Mouse (Mus musculus) left cerebral cortex, adult 11 months (tissue): Measurements from ENCODE around the gene Dcaf4.

Experiments
- DNase-seq: peaks from one replicate; pipeline ENCODE4 v3.0.0; 2022; ENCODE audit warnings: low spot score

Gene Dcaf4

DNA sequence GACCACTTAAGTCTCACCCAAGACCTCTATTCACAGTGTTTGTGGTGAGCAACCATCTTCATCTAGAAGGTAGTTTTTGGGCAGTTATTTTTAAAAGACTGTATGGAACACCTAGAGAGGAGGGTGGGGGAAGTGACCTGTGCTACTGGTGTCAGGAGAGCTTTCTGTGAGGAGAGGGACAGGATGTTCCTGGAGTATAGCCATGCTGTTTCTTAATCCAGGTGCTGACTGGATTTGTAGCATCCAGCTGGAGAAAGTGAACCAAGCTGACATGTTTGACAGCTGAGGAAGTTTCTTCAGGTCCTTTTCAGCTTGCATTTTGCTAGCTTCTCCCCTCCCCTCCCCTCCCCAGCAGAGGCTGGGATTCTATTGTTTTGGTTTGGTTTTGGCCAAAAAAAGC lies 24.5 kb downstream of the Dcaf4 start:
- no peak for DNase-seq

DNA sequence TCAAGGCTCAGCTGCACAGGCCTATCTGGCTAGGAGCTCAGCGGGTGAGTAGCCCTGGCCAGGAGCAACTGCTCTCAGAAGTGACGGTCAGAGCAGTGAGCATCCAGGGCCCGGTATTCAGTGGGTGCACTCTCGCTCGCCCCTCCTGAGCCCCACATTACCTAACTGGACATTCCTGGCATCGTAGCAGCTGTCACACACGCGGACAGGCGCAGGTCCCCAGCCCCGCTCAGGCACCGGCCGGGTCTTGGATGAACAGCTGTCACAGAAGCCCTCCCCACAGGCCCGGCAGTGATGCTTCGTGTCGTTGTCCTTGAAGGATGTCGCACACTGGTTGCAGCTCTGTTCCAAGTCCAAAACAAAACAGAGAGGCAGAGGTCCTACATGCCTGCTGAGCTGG lies 31.0 kb downstream of the Dcaf4 start:
- no peak for DNase-seq

DNA sequence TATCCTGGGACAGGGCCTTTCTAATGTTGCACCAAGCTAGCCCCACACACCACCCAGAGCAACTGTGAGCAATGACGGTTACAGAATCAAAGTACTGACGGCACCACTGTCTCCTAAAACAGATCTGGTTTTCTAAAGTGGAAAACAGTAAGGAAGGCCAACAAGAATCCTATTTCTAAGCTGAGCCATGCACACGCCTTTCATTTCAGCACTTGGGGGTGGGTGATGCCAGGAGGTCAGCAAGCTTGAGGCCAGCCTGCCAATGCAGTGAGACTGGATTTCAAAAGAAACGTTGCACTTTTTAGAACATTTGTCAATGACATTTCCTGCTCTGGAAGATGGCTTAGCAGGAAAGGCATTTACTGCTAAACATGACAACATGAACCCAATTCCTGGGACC lies 33.5 kb downstream of the Dcaf4 start:
- DNase-seq, result no peak

GRCm38 (mm10) chr12:83555605-83556004 lies 35.3 kb downstream of the Dcaf4 start:
- no peak for DNase-seq

GRCm38 (mm10) chr12:83558496-83558895 lies 38.2 kb downstream of the Dcaf4 start:
- DNase-seq, result no peak

DNA sequence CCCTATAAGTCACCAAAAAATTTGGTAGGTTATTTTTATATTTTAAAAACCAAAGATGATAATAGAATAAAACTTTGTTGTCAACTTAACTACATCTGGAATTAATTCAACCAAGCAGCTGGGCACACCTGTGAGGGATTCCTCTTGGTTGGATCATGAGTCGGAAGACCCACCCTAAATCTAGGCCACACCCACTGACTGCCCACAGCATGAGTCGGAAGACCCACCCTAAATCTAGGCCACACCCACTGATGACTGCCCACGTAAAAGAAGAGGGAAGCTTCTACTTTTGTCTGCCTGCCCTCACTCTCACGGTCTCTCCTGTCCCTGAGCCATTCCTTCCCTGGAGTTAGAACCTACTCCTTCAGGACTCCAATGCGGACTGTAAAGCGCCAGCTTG lies 39.9 kb downstream of the Dcaf4 start:
- DNase-seq, result no peak

DNA sequence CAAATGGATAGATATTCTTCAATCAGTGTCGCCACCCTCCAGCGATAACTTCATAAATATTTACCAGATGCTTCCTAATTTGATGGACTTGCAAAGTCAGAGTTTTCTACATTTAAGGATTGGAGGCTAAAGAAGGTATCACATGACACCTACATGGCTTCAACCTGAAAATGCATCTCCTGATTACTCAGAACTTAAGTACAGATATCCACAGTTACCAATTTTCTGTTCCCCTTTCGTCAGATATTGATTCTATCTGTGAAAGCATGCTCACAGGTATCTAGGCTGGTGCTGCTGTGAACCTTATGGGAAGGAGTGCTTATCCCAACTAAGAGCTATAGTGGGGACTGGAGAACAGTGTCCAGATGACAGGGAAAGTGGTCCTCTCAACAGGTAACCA lies 42.3 kb downstream of the Dcaf4 start:
- DNase-seq, result no peak

- DNase-seq, result no peak
Measured at GRCm38 (mm10) chr12:83569866-83570265, 49.6 kb downstream of the Dcaf4 start.

DNA sequence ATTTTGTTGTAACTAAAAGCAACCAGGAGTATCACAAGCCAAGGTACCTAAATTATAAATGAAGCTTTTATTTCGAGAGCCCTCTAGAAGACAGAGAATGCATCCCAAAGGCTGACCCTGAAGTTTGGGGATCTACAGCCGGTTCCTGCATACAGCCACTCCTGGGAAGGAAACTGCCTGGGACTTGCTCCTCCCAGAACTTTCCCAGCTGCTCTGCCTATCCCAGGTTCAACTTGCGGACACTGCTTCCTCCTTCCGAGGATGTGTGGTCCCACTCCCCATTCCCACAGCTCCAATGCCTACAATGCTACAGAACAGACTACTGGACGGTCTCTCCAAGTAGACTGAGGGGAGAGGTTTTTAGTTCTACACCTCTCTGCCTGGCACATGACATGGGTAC lies 52.5 kb downstream of the Dcaf4 start:
- no peak for DNase-seq

GRCm38 (mm10) chr12:83577445-83577844 lies 57.2 kb downstream of the Dcaf4 start:
- DNase-seq, result no peak

DNA sequence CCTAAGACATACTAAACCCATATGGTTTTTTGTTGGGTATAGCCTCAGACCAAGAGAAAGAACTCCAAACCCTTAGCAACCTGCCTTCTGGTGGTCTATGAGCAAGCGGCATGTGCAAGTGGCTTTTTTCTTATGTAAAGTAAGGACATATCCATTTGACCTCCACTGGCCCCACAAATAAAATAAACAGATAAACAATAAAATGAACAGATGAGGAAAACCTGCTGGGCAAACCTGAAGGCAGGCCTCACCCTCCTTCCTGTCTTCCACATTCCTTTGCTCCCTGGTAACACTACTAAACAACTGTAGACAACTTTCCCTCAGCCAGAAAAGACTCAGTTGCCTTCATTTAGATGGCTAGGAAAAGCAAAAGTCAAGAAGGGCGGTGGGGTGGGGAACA lies 58.1 kb downstream of the Dcaf4 start:
- no peak for DNase-seq

- no peak for DNase-seq
Measured at GRCm38 (mm10) chr12:83578896-83579569, 58.8 kb downstream of the Dcaf4 start.

DNA sequence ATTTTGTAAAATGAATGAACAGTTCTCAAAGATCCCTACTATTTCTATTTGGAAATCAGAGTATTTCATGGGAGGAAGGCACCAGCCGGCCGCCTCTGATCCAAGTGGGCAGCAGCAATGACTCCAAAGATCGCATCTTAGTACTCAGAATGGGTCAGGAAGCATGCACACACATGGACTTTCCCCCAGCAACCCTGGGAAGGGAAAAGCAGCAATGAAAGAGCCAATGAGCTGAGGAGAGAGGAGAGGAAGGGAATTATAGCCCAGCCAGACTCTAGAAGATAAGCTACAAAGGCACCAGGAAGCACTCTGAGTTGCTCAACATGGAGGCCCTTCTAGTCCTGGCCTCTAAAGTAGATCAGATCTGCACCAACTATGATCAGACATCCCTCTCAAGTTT lies 60.0 kb downstream of the Dcaf4 start:
- no peak for DNase-seq

DNA sequence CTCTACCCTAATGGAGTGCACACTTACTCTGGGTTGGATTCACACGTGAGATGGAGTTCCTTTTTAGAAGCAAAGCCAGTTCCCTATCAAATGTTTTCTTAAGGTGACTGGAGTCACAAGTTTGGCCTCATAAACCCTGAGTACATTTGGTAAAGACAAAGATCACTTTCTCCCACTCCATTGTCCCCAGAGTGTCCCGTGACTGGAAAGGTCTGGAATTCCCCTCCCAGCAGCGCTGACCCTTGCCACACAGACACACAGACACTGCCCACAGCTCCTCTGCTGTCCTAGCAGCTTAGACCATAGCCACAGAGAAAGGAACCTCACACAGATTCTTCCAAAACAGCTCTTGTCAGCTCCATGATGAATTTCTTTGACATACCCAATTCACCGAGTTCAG lies 61.8 kb downstream of the Dcaf4 start:
- no peak for DNase-seq

DNA sequence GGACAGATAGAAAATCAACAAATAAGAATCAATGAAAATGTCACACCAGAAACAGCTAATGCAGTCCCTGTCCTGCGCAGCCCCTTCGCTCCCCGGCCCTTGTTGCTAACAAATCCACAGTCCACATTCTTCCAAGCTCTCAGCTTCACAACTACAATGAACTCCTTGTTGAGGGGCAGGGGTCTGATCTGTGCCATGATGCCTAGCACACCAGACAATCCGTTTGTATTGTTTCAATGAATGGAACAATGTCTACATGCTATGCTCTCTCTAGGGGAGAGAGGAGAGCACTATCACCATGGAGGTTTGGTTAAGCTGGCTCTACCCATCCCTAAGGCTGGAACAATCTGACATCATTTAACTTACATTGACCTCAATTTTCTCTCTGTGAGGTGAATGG lies 62.5 kb downstream of the Dcaf4 start:
- no peak for DNase-seq

- no peak for DNase-seq
Measured at GRCm38 (mm10) chr12:83586628-83587027, 66.4 kb downstream of the Dcaf4 start.
